Mouse (Mus musculus): ENCODE measurements around the gene Zscan21. TPM values are rescaled to one million over a fixed set of nuclear protein-coding genes. Genes with fewer than 3 reads are reported as not detected.
A peak's percentile ranks its signal among the peaks of the same experiment; 100 is the strongest.
"Not testable (repeated sequence)": the region's sequence is repeated elsewhere in the genome, so short reads cannot be mapped to it uniquely, and the experiment has no call there.

Zscan21 gene
- polyA plus RNA-seq, 1 experiment from 2014 or later: 113 TPM

- DNase-seq (no peak), ATAC-seq (ENCODE audit: low FRiP score, low TSS enrichment) (no peak)
- Histone ChIP-seq H3K27me3 (ENCODE audit: control insufficient read depth, insufficient read depth, low read length) (no peaks in the 10 kb centered on the region), H3K36me3 (ENCODE audit: control insufficient read depth, insufficient read depth, low read length) (peaks cover 69% of the 10 kb centered on the region), H3K27ac (replicated peaks; ENCODE audit: low read depth, low read length) (no peak overlapping the region), H3K4me1 (ENCODE audit: control insufficient read depth, insufficient read depth, low read length) (no peaks in the 10 kb centered on the region), H3K4me3 (replicated peaks; ENCODE audit: low read depth, low read length) (no peak overlapping the region), H3K9ac (replicated peaks; ENCODE audit: low read length) (no peak overlapping the region), H3K9me3 (ENCODE audit: control insufficient read depth, low read length) (no peaks in the 10 kb centered on the region), H3K4me2 (ENCODE audit: low read length) (no peak overlapping the region)
- WGBS: 97% methylated on average over 6 of the region's 6 CpGs
Measured at GRCm38 (mm10) chr5:138094474-138094873, 22.2 kb upstream of the Zscan21 start.

GRCm38 (mm10) chr5:138104976-138105375 lies 11.7 kb upstream of the Zscan21 start:
- no peak for ATAC-seq (ENCODE audit: low FRiP score, low TSS enrichment)

DNA sequence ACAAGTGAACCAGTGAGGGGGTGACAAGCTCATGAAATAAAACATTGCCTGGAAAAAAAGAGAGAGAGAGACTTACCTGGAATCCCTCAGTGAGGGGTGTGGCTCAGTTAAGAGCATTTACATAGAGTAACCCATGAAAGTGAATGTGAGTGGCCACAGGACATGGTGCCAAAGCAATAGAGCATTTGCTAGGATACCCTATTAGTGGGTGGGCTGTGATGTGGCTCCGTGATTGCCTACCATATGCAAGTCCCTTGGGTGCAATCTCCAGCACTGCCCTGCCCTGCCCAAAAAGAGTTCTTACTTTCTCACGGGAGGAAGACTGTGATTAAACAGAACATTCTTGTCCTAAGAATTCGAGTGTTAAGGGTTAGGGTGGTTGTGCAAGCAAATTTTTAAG lies 9.6 kb upstream of the Zscan21 start:
- no peaks in the 10 kb centered on the region for H3K27me3 ChIP-seq (ENCODE audit: control insufficient read depth, insufficient read depth, low read length)
- 71% methylated on average over 3 of the region's 3 CpGs for WGBS
- H3K9me3 ChIP-seq (ENCODE audit: control insufficient read depth, low read length): no peaks in the 10 kb centered on the region
- H3K9ac ChIP-seq (replicated peaks; ENCODE audit: low read length): no peak overlapping the region
- no peak overlapping the region for H3K27ac ChIP-seq (replicated peaks; ENCODE audit: low read depth, low read length)
- H3K36me3 ChIP-seq (ENCODE audit: control insufficient read depth, insufficient read depth, low read length): peaks cover 41% of the 10 kb centered on the region
- H3K4me3 ChIP-seq (replicated peaks; ENCODE audit: low read depth, low read length): no peak overlapping the region
- ATAC-seq (ENCODE audit: low FRiP score, low TSS enrichment) (no peak), DNase-seq (no peak)
- H3K4me2 ChIP-seq (ENCODE audit: low read length): no peak overlapping the region
- H3K4me1 ChIP-seq (ENCODE audit: control insufficient read depth, insufficient read depth, low read length): no peaks in the 10 kb centered on the region

More at GRCm38 (mm10) chr5:138104976-138105375, 11.7 kb upstream of the Zscan21 start:
- Histone ChIP-seq H3K27me3 (ENCODE audit: control insufficient read depth, insufficient read depth, low read length) (no peaks in the 10 kb centered on the region), H3K36me3 (ENCODE audit: control insufficient read depth, insufficient read depth, low read length) (peaks cover 63% of the 10 kb centered on the region), H3K4me1 (ENCODE audit: control insufficient read depth, insufficient read depth, low read length) (no peaks in the 10 kb centered on the region), H3K9me3 (ENCODE audit: control insufficient read depth, low read length) (no peaks in the 10 kb centered on the region), H3K9ac (replicated peaks; ENCODE audit: low read length) (no peak overlapping the region), H3K27ac (replicated peaks; ENCODE audit: low read depth, low read length) (no peak overlapping the region), H3K4me3 (replicated peaks; ENCODE audit: low read depth, low read length) (no peak overlapping the region), H3K4me2 (ENCODE audit: low read length) (no peak overlapping the region)
- WGBS: 93% methylated on average over 2 of the region's 2 CpGs
- DNase-seq: no peak

- H3K27ac ChIP-seq (replicated peaks; ENCODE audit: low read depth, low read length); H3K27me3 ChIP-seq (ENCODE audit: control insufficient read depth, insufficient read depth, low read length); H3K4me1 ChIP-seq (ENCODE audit: control insufficient read depth, insufficient read depth, low read length); ATAC-seq (ENCODE audit: low FRiP score, low TSS enrichment); H3K4me2 ChIP-seq (ENCODE audit: low read length); H3K9me3 ChIP-seq (ENCODE audit: control insufficient read depth, low read length); DNase-seq; H3K9ac ChIP-seq (replicated peaks; ENCODE audit: low read length); H3K4me3 ChIP-seq (replicated peaks; ENCODE audit: low read depth, low read length): not testable (repeated sequence)
- peaks cover 13% of the 10 kb centered on the region for H3K36me3 ChIP-seq (ENCODE audit: control insufficient read depth, insufficient read depth, low read length)
- WGBS: 67% methylated on average over 4 of the region's 4 CpGs
Measured at GRCm38 (mm10) chr5:138109847-138110396, 6.8 kb upstream of the Zscan21 start.

- Histone ChIP-seq H3K4me2 (ENCODE audit: low read length) (peak overlapping the region; percentile 78), H3K9me3 (ENCODE audit: control insufficient read depth, low read length) (no peaks in the 10 kb centered on the region), H3K27ac (replicated peaks; ENCODE audit: low read depth, low read length) (peak overlapping the region; percentile 94), H3K27me3 (ENCODE audit: control insufficient read depth, insufficient read depth, low read length) (no peaks in the 10 kb centered on the region), H3K4me1 (ENCODE audit: control insufficient read depth, insufficient read depth, low read length) (peaks cover 14% of the 10 kb centered on the region), H3K4me3 (replicated peaks; ENCODE audit: low read depth, low read length) (peak overlapping the region; percentile 70), H3K36me3 (ENCODE audit: control insufficient read depth, insufficient read depth, low read length) (peaks cover 10% of the 10 kb centered on the region), H3K9ac (replicated peaks; ENCODE audit: low read length) (peak overlapping the region; percentile 74)
- WGBS: 9% methylated on average over 16 of the region's 16 CpGs
- peak; percentile 24 for DNase-seq
- ATAC-seq (ENCODE audit: low FRiP score, low TSS enrichment): peak; percentile 24; the same call in 1 of the 2 replicates
Measured at GRCm38 (mm10) chr5:138117199-138118015, 704 bp downstream of the Zscan21 start.

DNA sequence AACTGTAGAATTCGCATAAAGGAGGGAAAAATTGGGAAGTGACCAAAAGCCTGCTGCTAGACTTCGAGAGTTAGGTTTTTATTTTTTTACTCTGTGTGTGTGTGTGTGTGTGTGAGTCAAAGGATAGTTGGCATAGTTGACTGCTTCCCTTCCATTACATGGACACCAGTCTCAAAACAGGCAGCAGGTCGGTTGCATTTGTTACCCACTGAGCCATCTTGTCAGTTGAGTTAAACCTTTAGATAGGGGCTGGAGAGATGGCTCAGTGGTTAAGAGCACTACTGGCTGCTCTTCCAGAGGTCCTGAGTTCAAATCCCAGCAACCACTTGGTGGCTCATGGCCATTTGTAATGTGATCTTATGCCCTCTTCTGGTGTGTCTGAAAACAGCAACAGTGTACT lies 1.3 kb downstream of the Zscan21 start:
- ATAC-seq (ENCODE audit: low FRiP score, low TSS enrichment): no peak
- peak overlapping the region; percentile 94; the same call in 1 of the 2 replicates for H3K27ac ChIP-seq (replicated peaks; ENCODE audit: low read depth, low read length)
- H3K27me3 ChIP-seq (ENCODE audit: control insufficient read depth, insufficient read depth, low read length): no peaks in the 10 kb centered on the region
- no peak for DNase-seq
- peak overlapping the region; percentile 74 for H3K9ac ChIP-seq (replicated peaks; ENCODE audit: low read length)
- H3K4me1 ChIP-seq (ENCODE audit: control insufficient read depth, insufficient read depth, low read length): peaks cover 14% of the 10 kb centered on the region
- no peaks in the 10 kb centered on the region for H3K9me3 ChIP-seq (ENCODE audit: control insufficient read depth, low read length)
- H3K36me3 ChIP-seq (ENCODE audit: control insufficient read depth, insufficient read depth, low read length): peaks cover 13% of the 10 kb centered on the region
- peak overlapping the region; percentile 78 for H3K4me2 ChIP-seq (ENCODE audit: low read length)
- 83% methylated on average over 3 of the region's 3 CpGs for WGBS
- H3K4me3 ChIP-seq (replicated peaks; ENCODE audit: low read depth, low read length): peak overlapping the region; percentile 70

- Histone ChIP-seq H3K36me3 (ENCODE audit: control insufficient read depth, insufficient read depth, low read length) (peaks cover 77% of the 10 kb centered on the region), H3K4me1 (ENCODE audit: control insufficient read depth, insufficient read depth, low read length) (no peaks in the 10 kb centered on the region), H3K4me2 (ENCODE audit: low read length) (no peak overlapping the region), H3K27me3 (ENCODE audit: control insufficient read depth, insufficient read depth, low read length) (no peaks in the 10 kb centered on the region), H3K9ac (replicated peaks; ENCODE audit: low read length) (no peak overlapping the region), H3K4me3 (replicated peaks; ENCODE audit: low read depth, low read length) (no peak overlapping the region), H3K27ac (replicated peaks; ENCODE audit: low read depth, low read length) (no peak overlapping the region), H3K9me3 (ENCODE audit: control insufficient read depth, low read length) (no peaks in the 10 kb centered on the region)
- ATAC-seq (ENCODE audit: low FRiP score, low TSS enrichment): no peak
- DNase-seq: no peak
- 95% methylated on average over 5 of the region's 5 CpGs for WGBS
Measured at GRCm38 (mm10) chr5:138132425-138133064, 15.8 kb downstream of the Zscan21 start.

- no peaks in the 10 kb centered on the region for H3K4me1 ChIP-seq (ENCODE audit: control insufficient read depth, insufficient read depth, low read length)
- no peak overlapping the region for H3K4me3 ChIP-seq (replicated peaks; ENCODE audit: low read depth, low read length)
- DNase-seq: no peak
- H3K27me3 ChIP-seq (ENCODE audit: control insufficient read depth, insufficient read depth, low read length): no peaks in the 10 kb centered on the region
- no peaks in the 10 kb centered on the region for H3K9me3 ChIP-seq (ENCODE audit: control insufficient read depth, low read length)
- no peak overlapping the region for H3K9ac ChIP-seq (replicated peaks; ENCODE audit: low read length)
- no peak overlapping the region for H3K27ac ChIP-seq (replicated peaks; ENCODE audit: low read depth, low read length)
- no peak for ATAC-seq (ENCODE audit: low FRiP score, low TSS enrichment)
- H3K36me3 ChIP-seq (ENCODE audit: control insufficient read depth, insufficient read depth, low read length): peaks cover 48% of the 10 kb centered on the region
- 91% methylated on average over 4 of the region's 4 CpGs for WGBS
- H3K4me2 ChIP-seq (ENCODE audit: low read length): no peak overlapping the region
Measured at GRCm38 (mm10) chr5:138137257-138137656, 20.6 kb downstream of the Zscan21 start.
